In the genomic region with DNA sequence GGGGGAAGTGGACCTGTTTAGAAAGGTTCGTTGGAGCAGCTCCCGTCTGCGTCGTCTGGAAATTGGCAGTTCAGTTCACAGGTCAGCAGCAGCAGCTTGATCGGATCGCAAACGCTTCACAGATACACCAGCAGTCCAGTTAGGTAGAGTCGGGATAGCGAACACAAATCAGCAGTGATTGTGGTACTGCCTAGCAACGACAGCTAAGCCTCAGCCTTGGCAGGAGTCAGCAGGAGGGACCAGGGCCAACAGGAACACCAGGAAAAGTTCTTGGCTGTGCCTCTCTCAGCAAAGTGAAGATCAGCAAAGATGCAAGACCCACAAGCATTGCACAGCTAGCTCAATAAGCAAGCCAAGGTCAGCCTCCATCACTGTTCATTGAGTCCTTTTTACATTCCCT, we compare ENCODE assay signal across 8 mouse cellular contexts.
DNase-seq lines count a peak whose midpoint lies in the region; ATAC-seq and TF ChIP-seq lines count a peak whose summit lies in the region.

No protein-coding gene starts in this region.

- DNase-seq in forebrain, postnatal 0 days: peak; percentile 63
- peak; percentile 64 for DNase-seq in adrenal gland, postnatal 10 days
- peak; percentile 72 to 83 for DNase-seq in heart, adult 9 months (ENCODE audit: low spot score in 2 of 2)
- peak; percentile 48 to 75 for DNase-seq in layer of hippocampus, adult 18-20 months (ENCODE audit: low spot score in 2 of 2)
- DNase-seq in lung, postnatal 14 days: peak; percentile 77
- no peak for DNase-seq in thymus, postnatal 25 days
- no peak for DNase-seq in embryo, embryonic 9.5 days (ENCODE audit: extremely low spot score)

- no peak overlapping the region for H3K9ac ChIP-seq in forebrain, postnatal 0 days
- no peak overlapping the region for H3K9ac ChIP-seq in forebrain, embryonic 13.5 days

- H3K4me1 ChIP-seq in forebrain, postnatal 0 days (ENCODE audit: insufficient read depth): no peaks in the 10 kb centered on the region
- peaks cover 22% of the 10 kb centered on the region for H3K4me1 ChIP-seq in forebrain, embryonic 13.5 days

- no peaks in the 10 kb centered on the region for H3K27me3 ChIP-seq in forebrain, postnatal 0 days (ENCODE audit: insufficient read depth, low read length)
- no peaks in the 10 kb centered on the region for H3K27me3 ChIP-seq in forebrain, embryonic 13.5 days

- no peak overlapping the region for H3K4me3 ChIP-seq in forebrain, postnatal 0 days (ENCODE audit: low read depth, low read length)
- H3K4me3 ChIP-seq in forebrain, embryonic 13.5 days: no peak overlapping the region

- 55% methylated on average over 10 of the region's 10 CpGs for WGBS in forebrain, postnatal 0 days
- WGBS in forebrain, embryonic 13.5 days: 89% methylated on average over 10 of the region's 10 CpGs

- no peak overlapping the region for H3K27ac ChIP-seq in forebrain, postnatal 0 days (ENCODE audit: low read depth, low read length)
- H3K27ac ChIP-seq in forebrain, embryonic 13.5 days: no peak overlapping the region

- H3K9me3 ChIP-seq in forebrain, postnatal 0 days (ENCODE audit: low read length): no peaks in the 10 kb centered on the region
- no peaks in the 10 kb centered on the region for H3K9me3 ChIP-seq in forebrain, embryonic 13.5 days (replicated peaks)

- peak; percentile 69 for ATAC-seq in forebrain, postnatal 0 days
- no peak for ATAC-seq in forebrain, embryonic 13.5 days

- TF ChIP-seq CTCF in forebrain, postnatal 0 days (IDR thresholded peaks at IDR 0.05; ENCODE audit: low read depth): no peak

- no peaks in the 10 kb centered on the region for H3K36me3 ChIP-seq in forebrain, postnatal 0 days (ENCODE audit: insufficient read depth)
- H3K36me3 ChIP-seq in forebrain, embryonic 13.5 days (ENCODE audit: poor library complexity, severe bottlenecking): 0 out of 2 replicates have a peak, but pooled peaks cover 1% of the 10 kb centered on the region

- 0 out of 2 replicates have a peak overlapping the region, but pooled peaks have one; percentile 10 for H3K4me2 ChIP-seq in forebrain, postnatal 0 days (ENCODE audit: low read depth)
- no peak overlapping the region for H3K4me2 ChIP-seq in forebrain, embryonic 13.5 days

Comparison
In these comparisons a context has a peak if more than half of its experiments do, and no peak if none do; other contexts are left out.
1. DNase-seq: peak in forebrain, postnatal 0 days (single experiment), adrenal gland, postnatal 10 days (single experiment), heart, adult 9 months (2 of 2), layer of hippocampus, adult 18-20 months (2 of 2) and lung, postnatal 14 days (single experiment); none in thymus, postnatal 25 days (single experiment) and embryo, embryonic 9.5 days (single experiment).